Mouse (Mus musculus) testis, postnatal 10 days (tissue): ENCODE measurements around the gene Chic2.
A peak's percentile ranks its signal among the peaks of the same experiment; 100 is the strongest.

ENCODE experiments used
- DNase-seq: peaks from one replicate; pipeline ENCODE4 v3.0.0; 2021; ENCODE audit warnings: low spot score

Chic2 gene

DNA sequence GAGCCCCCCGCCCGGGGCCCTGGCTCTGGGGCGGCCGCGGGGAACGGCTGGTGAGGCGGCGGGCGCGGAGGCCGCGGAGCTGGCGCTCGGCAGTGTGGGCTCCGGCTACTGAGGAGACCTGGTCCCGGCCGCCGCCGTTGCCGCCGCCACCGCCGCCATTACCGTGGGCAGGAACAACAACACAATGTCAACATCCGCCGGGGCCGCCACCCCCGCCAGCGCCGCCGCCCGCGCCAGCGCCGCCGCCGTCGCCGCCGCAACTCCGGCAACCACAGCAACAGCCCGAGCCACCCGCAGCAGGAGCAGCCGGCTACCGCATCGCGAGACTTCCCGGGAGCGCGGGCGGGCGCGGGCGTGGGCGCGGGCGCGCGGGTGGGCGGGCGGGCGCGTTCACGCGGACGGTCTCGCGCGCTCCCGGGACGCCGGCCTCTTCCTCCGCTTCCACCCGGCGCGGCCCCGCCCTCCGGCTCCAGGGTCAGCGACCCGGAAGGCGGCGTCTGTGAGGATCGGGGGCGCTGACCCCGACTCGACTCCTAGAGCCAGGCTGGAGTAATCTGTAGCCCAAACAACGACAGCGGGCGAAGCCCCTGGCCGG is at the start of gene Chic2:
Chic2 (minus strand) TSS at position 465 of the 595 bp plus-strand sequence.
- DNase-seq = peak; percentile 94

DNA sequence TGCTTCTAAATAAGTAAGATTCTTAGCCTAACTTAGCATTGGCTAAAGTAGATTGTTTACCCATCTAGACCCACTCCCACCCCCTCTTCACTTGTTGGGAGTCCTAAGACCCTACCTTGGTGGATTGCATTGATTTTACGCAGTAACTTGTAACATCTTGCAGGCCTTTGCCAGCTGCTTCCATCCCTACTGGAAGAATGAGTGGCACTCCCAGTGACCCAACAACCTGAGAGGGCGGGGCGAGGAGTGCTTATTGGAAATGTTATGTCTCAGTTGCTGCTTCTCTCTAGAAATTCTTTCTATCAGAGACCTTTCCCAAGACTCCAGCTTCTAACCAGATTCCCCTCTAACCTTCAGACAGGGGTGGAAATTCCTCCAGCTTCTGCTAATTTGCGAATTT is 41.3 kb upstream of the Chic2 start:
- DNase-seq = no peak

DNA sequence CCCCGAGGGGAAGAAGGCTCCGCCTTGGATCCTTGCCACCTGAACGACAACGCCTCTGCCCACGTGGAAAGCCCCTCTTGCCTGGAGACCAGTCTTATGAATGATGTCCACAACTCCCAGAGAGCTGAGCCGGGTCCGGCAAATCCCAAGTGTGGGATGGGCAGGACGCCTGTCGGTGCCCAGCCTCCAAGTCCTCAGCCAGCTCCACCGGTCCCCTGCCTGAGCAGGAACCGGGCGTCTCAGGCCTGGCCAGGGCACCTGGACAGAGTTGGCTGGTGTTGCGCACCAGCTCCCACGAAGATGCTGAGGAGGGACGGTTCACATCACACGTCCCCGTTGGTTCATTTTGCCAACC is 40.9 kb upstream of the Chic2 start:
- DNase-seq = peak; percentile 50

DNA sequence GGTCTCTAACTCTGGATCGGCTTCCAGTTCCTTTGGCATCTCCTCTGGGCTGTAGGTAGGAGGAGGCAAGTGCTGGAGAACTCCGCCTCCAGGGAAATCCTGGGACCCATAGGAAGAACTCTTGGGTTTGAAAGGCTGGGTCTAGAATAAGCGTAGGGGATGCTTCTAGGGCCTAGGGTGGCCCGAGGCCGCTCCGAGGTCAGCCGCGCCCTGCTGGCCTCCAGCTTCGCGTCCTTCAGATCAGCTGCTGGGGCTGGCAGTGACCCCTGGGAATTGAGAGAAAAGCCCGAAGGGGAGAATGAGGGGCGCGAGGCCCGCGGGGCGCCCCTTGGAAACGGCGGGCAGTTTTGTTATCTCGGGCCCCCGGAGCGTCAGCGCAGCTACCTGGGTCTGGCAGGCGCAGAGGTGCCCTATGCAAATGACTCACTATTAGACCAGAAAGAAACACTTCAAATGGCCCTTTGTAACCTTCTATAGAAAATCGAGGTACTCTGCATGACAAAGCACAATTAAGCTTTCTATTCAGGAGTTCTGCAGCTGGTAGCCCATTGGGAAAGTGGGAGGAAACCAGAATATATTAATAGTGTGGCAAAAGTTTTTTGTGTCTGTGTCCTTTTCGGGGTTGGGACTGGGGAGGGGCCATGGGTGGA is 40.4 kb upstream of the Chic2 start:
- no peak for DNase-seq

DNA sequence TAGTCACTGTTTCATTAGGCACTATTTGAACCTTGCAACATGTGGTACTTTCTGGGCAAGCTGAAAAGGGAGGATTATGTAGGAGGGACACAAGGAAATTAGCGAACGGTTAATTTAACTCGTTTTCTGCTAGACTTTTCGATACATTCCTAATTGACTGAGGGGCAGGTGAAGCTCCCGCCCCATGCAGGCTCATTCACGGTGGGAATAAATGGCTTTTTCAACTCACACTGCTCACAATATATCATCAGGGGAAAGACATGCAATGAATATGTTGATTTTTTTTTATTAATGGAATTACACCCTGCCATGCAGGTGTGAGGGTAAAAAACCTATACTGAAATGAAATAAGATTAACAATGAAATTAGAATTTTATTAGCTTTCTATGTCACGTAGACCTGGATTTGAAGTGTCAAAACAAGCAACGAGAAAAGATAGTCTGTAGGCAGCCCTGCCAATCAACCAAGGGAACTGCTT is 39.9 kb upstream of the Chic2 start:
- no peak for DNase-seq

DNA sequence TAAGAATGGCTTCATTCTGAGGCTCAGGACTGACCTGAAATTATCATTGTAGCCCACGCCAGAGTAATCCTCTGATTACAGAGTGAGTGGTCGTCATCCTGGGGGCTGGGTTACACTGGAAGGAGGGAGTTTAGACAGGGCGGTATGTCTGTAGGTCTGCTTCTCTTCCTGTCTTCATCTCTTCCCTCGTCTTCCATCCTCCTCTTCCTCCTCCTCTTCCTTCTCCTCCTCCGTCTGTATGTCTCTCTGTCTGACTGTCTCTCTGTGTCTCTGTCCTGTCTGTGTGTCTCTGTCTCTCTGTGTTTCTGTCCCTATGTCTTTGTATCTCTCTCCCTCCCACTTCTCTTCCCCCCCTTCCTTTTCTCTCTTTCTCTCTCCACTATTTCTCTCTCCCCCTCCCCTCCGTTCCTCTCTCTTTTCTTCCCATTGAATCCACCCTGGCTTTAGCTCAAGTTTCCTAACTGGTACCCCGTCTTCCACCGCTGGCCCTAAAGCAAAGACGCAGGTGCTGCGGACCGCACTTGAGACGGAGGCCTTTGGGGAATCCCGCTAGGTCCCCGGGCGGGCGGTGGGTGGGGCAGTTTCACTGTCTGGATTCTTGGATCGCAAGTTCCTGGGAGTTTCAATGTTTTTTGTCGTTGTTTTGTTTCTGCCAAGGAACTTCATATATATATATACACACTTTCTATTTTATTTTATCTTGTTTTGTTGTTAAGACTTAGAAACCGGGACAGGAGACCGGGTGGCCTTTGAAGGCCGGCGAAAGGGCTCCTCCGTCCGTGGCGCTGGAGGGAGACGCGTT is 39.2 kb upstream of the Chic2 start:
- no peak for DNase-seq

DNA sequence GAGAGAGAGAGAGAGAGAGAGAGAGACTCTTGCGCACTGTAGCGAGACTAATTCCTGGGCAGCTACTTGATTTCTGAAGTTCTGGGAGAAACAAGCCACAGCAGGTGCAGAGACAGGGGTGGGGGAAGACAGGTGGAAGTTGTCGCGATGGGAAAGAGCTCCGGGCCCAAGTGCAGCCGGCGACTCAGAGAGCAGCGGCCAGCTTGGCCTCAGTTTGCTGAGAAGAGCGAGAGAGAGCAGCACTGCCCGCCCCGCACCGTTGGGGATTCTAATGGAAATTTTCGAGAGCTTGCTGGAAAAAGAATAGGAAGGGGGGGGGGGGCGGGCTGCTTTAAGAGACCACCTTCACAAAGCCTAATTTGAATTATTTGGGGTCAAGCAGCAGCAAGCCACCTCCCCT is 38.5 kb upstream of the Chic2 start:
- DNase-seq = no peak

DNA sequence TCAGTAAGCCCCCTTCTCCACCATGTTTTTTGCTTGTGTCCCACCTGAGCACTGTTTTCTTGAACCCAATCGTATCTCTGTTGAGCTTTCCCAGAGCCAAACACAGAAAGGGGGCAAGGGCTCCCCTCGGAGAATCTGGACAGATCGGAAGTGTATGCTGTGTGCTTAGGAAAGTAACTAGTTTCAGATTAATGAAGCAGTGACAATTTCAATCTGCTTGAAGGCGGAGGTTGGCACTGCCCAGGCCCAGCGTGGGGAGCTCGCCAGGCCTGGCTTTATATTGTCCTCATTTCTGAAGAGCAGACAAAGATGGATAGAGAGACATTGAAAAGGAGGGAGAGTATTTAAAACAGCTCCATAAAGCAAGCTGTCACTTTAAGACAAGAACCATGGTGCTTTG is 37.9 kb upstream of the Chic2 start:
- DNase-seq = no peak

DNA sequence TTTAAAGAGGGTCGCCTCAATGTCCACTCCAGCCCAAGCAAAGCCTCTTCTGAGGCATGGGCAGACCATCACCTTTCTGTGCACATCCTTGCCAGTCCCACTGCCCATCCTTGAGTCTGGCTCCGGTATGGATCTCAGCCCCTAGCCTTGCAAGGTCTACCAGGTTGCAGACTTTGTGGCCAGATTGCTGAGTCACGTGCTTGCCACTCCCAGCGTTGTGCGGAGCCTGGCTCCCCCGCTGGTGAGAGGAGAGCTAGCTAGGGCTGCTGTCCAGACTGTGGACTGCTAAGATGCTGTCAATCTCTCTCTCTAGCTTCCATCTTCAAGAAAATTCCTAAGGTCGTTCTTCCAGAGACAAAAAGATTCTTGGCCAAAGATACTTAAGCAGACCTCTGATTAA is 35.0 kb upstream of the Chic2 start:
- DNase-seq = no peak

DNA sequence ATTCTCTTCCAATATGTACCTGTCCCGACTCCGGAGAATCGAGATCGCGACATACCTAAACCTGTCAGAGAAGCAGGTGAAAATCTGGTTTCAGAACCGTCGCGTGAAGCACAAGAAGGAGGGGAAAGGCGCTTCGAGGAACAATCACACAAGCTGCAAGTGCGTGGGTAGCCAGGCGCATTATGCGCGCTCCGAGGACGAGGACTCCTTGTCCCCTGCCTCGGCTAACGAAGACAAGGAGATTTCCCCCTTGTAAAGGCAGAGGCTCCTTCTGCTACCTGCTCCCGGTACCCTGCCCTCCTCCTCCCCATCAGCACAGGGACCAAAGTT is 32.4 kb upstream of the Chic2 start:
- no peak for DNase-seq

DNA sequence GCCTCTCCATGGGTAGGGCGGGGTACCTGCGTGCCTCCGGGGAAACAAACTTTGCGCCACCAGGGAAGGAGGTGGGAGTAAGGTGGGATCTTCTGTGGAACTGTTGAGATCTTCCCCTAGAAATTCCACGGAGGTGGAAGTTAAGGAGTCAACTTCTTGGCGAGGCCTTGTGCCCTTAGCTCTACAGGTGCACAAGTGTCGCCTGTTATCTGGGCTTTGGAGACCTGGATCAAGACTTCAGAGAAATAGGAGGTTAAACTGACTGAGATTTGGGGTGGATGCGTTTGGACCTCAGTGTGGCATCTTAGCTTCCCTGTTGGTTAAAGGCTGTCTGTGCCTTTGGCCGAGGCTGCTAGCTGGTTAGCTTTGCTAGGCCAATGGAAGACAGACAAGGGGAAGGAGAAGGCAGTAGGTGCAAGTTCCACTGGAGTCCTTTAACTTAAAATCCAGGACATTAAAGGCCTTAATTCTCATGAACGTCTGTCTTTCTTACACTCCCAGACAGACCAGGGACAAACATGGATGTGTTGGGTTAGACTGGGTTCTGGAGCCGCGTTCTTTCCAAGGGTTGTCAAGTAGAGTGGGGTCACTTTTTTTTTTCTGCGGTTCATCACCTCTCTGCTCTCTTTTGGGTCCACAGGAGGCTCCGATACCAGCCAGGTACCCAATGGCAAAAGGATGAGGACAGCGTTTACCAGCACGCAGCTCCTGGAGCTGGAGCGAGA is 31.9 kb upstream of the Chic2 start:
- DNase-seq = no peak

DNA sequence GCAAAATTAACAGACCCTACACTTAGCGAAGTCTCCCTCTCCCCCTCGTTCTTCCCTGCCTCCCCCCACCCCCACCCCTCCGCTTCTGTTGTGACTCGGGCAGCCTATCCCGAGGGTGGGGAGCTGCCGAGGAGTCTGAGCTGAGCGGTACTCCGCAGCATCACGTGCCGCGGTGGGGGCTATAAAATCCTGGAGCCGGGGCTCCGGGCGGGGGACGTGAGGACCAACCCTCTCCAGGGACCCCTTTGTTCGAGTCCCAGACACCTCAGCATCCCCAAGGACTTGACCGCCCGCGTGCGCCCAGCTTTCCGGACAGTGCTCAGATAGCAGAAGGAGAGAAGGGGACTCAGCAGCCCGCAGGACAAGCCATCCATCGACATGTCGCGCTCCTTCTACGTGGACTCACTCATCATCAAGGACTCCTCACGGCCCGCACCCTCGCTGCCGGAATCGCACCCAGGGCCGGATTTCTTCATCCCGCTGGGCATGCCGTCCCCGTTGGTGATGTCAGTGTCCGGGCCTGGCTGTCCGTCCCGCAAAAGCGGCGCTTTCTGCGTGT is 30.9 kb upstream of the Chic2 start, which contains the start of gene Gsx2:
Gsx2 (plus strand) TSS at position 219 of the 559 bp plus-strand sequence.
- peak; percentile 45 for DNase-seq

DNA sequence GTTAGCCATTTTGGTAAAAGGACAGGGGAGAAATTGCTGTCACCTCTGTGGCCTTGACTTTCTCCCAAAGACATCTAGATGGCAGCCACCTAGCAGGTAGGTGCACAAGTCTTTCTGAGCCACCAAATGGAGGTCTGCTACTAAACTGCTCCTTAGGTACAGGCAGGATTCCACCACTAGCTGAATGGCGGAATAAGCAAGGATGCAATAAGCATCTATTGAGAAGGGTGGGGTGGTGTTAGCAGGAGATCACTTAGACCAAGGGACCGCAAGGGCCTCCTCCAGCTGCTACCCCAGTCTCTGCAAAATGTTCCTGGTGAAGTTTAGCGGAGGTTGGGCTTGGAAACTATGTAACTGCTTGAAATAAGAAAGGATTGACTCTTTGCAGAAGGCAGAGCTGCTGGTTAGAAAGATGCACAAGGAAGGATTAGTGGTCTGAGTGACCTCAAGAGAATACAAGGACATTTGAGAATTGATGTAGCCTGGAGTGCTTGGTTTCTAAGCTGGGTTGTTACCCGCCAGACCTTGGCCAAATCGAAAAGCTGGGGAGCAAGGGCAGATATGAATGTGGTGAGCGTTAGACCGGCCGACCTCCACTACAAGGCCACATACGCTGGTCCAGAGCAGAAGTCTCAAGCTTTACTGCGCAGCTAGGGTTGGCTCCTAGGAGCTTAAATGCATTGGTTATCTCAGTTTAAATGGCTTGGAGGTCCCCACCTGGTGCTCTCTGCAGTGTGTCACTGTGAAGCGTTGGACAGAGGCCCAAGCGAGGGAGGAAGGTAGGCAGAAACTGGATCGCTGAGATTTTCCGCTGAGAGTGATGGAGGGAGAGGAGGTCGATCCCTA is 30.2 kb upstream of the Chic2 start:
- no peak for DNase-seq

DNA sequence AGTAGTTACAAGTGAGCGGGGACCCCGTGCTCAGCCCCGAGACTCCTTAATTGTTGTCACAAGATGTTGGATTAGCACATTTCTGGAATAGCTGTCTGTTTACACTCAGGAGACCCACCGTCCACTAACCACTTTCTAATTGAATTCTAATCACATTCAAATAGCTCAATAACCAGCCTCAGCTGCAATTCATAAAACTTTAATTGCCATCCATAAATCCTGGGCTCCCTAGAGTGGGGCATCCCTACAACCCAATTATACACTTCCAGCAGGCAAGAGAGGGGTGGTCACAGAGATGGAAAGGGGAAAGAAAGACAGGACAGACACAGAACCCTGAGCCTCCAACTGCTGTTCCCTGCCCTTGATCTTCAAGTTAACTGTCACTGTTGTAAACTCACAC is 29.6 kb upstream of the Chic2 start:
- DNase-seq = no peak

DNA sequence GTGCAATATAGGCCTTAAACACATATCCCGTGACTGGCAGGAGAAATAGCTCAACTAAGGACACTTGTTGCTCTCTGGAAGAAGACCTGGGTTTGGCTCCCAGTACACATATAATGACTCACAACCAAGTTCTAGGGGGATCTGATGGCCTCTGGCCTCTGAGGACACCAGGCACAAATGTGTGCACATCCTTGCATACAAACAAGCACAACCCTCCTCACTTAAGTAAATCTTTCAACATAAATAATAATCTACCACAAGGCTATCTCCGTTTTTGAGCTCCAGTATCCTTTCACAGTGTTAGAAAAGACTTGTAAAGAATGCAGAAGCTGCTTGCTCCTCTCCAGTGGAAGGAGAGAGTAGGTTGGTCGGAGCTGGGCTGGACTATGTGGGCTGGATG is 29.1 kb upstream of the Chic2 start:
- DNase-seq = no peak

DNA sequence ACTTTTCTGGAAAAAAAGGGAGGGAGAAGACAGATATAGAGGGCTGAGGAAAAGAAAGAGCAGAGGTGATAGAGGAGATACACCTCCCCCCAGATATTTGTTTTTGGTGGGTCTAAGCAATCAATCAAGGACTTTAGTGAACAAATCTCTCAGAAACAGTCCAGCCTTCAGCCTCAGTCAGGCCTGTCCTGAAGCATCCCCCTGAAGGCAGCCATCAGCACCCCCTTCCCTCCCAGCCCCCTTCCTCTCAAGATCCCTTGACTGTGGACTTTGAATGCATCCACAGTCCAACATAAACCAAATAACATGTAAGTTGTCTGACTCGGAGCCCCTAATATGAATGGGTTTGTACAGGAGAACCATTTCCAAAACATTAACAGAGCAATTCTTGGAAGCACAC is 28.6 kb upstream of the Chic2 start:
- DNase-seq = no peak

DNA sequence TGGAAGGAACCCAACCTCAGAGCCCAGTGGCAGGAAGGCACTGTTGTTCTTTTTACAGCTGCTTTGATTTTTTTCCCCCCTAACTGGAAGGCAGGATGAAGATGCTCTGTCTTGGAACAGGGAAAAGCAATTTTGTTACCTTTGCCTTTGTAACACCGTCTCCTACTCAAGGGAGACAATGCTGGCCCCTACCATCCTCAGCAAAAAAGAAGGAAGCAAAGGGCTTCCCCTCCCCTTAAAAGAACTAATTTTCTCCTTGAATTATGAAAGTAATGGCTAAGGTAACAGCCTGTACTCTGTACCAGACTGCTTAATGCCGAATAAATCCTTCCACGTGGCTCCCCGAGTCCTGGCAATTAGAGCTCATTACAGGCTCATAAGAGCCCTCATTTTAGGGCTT is 28.0 kb upstream of the Chic2 start:
- no peak for DNase-seq

DNA sequence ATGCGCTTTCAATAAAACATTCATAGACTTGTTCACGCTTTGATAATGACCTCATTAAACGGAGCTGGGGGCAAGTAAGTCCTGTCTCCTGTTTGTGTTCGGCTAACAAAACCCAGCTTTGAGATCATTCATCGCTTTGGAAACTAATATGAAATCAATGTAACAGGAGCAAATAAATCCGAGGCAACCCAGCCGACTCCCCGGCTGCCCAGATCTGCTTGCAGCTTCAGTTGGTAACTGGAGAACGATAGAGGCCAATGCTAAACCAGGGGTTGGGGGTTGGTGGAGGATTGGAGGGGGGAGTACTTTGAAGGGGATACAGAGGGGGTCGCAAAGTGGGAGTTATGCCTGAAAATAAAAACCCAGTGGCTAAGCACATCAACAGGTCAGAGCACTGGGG is 27.4 kb upstream of the Chic2 start:
- no peak for DNase-seq

DNA sequence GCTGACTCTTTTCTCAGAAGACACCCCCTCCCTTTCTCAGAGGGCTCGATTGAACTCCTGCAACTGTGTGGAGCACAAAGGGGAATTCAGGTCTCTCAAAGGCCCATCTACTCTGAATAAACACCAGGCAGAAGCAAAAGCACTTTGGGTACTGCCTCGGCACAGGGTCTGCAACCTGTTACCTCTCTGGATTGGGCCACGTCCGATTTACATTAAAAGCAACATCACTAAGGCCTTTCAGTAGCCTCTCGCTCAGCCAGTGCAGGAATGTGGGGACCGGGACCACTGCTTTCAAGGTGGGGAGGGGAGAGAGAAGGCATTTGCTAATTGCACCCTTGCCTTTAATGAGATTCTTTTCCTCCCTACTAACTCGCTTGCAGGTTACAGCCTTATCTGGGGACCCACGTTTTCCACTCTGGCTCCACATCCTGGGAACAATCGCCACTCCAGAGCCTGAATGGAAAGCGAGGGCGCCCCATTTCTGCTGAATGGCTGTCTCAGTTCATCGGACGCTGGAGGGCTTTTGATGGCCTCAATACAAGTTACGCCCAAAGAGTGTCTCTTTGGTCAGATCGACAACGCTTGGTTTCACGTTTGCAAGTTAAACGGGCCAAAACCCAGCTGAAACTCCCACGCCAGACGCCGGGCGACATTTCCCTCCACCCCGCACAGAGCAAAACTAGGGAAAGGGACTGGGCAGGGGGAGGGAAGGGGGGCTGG is 26.2 kb upstream of the Chic2 start:
- DNase-seq = no peak

DNA sequence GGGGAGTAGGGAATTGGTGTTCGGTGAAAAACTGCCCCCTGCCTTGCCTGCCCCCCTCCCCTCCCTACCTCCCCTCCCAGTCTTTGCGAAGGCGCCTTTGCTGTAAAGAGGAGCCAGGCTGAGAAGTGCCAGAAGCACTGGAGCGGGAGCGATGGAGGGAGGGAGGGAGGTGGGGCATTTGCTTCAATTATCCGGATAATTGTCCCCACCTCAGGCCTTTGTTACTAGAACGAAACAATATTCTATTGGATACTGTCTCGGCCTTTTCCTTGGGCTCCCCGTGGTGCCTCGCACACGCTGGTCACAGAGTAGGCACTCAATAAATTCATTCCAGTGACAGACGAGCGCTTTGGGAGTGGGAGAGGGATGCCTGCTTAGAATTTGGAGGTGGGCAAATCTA is 25.6 kb upstream of the Chic2 start:
- no peak for DNase-seq
